Mouse (Mus musculus) forebrain, embryonic 11.5 days (tissue): Measurements from ENCODE around the gene Cox5b. TPM values are rescaled to one million over a fixed set of nuclear protein-coding genes. Genes with fewer than 3 reads are reported as not detected.

ENCODE experiments used
- ATAC-seq: fragments of 200-750 bp; cut with Nextera tagmentation; replicated peaks from 2 replicates; pipeline ENCODE4 v1.8.0; 2017; ENCODE audit warnings: moderate TSS enrichment; ENCODE audit not compliant: low FRiP score
- DNase-seq: peaks from one replicate; pipeline ENCODE4 v3.0.0-alpha.2; 2017; ENCODE audit warnings: low spot score
- H3K27ac ChIP-seq: fragments of 300-500 bp; sonication (generic); 2 replicates; pipeline ENCODE4 v1.5.1; 2014; ENCODE audit warnings: low read depth, low read length
- H3K27me3 ChIP-seq: fragments of 300-500 bp; sonication (generic); 2 replicates; pipeline ENCODE4 v1.6.1; 2014; ENCODE audit warnings: mild to moderate bottlenecking, low read length, mixed read lengths; ENCODE audit not compliant: control insufficient read depth, insufficient read depth
- H3K36me3 ChIP-seq: fragments of 300-500 bp; sonication (generic); 2 replicates; pipeline ENCODE4 v1.6.1; 2014; ENCODE audit warnings: mild to moderate bottlenecking, low read length, moderate library complexity, mixed read lengths; ENCODE audit not compliant: control insufficient read depth, insufficient read depth
- H3K4me1 ChIP-seq: fragments of 300-500 bp; sonication (generic); replicated peaks from 2 replicates; pipeline ENCODE4 v1.6.1; 2014; ENCODE audit warnings: low read length, mixed read lengths; ENCODE audit not compliant: control insufficient read depth, insufficient read depth
- H3K4me2 ChIP-seq: fragments of 300-500 bp; sonication (generic); 2 replicates; pipeline ENCODE4 v1.6.1; 2014; ENCODE audit warnings: low read depth, mild to moderate bottlenecking, low read length, moderate library complexity, mixed read lengths; ENCODE audit not compliant: severe bottlenecking
- H3K4me3 ChIP-seq: fragments of 300-500 bp; sonication (generic); 2 replicates; pipeline ENCODE4 v1.5.1; 2014; ENCODE audit warnings: low read depth, low read length
- H3K9ac ChIP-seq: fragments of 300-500 bp; sonication (generic); 2 replicates; pipeline ENCODE4 v1.6.1; 2014; ENCODE audit warnings: low read length
- H3K9me3 ChIP-seq: fragments of 300-500 bp; sonication (generic); 2 replicates; pipeline ENCODE4 v1.6.1; 2016; ENCODE audit warnings: low read length, mixed read lengths; ENCODE audit not compliant: control insufficient read depth
- WGBS: fragments of 180-500 bp; shearing (Covaris S2); extraction: QIAGEN DNeasy Blood & Tissue Kit; methylation state at CpG from one replicate; pipeline ENCODE4 v1.1.7; 2014; 5-methylcytosine and 5-hydroxymethylcytosine counted together
- polyA plus RNA-seq: library from polyadenylated mRNA; unstranded; fragments of >200 nt; fragmentation: Nextera tagmentation; extraction: Ambion mirVana; gene quantifications from 2 replicates; pipeline ENCODE4 v1.2.1, GENCODE M21; 2014

The Cox5b gene
- polyA plus RNA-seq, 1 experiment from 2014 or later, result 437 TPM

GRCm38 (mm10) chr1:36707166-36707565, 15.9 kb downstream of the Cox5b start:
- H3K4me2 ChIP-seq, result no peak overlapping the region
- H3K9ac ChIP-seq, result no peak overlapping the region
- peaks cover 6% of the 10 kb centered on the region; the same call in 1 of the 2 replicates for H3K4me1 ChIP-seq
- no peak overlapping the region for H3K4me3 ChIP-seq
- H3K36me3 ChIP-seq, result peaks cover 14% of the 10 kb centered on the region; the same call in 1 of the 2 replicates
- H3K27ac ChIP-seq, result no peak overlapping the region
- DNase-seq (no peak), ATAC-seq (no peak)
- 84% methylated on average over 2 of the region's 2 CpGs for WGBS
- no peaks in the 10 kb centered on the region for H3K9me3 ChIP-seq
- no peaks in the 10 kb centered on the region for H3K27me3 ChIP-seq

GRCm38 (mm10) chr1:36707797-36708196, 16.5 kb downstream of the Cox5b start:
- H3K36me3 ChIP-seq, result peaks cover 8% of the 10 kb centered on the region; the same call in 1 of the 2 replicates
- H3K4me1 ChIP-seq, result peaks cover 6% of the 10 kb centered on the region; the same call in 1 of the 2 replicates
- H3K4me2 ChIP-seq, result no peak overlapping the region
- no peak overlapping the region for H3K9ac ChIP-seq
- DNase-seq, result no peak
- no peak overlapping the region for H3K4me3 ChIP-seq
- no peak overlapping the region for H3K27ac ChIP-seq
- ATAC-seq, result no peak
- no peaks in the 10 kb centered on the region for H3K27me3 ChIP-seq
- 77% methylated on average over 3 of the region's 3 CpGs for WGBS
- H3K9me3 ChIP-seq, result no peaks in the 10 kb centered on the region

GRCm38 (mm10) chr1:36708626-36709025, 17.4 kb downstream of the Cox5b start:
- no peak for DNase-seq
- Histone ChIP-seq H3K4me3 (peak overlapping the region; percentile 93), H3K4me2 (peak overlapping the region; percentile 75), H3K27ac (no peak overlapping the region), H3K27me3 (no peaks in the 10 kb centered on the region), H3K9me3 (no peaks in the 10 kb centered on the region), H3K4me1 (peaks cover 6% of the 10 kb centered on the region; the same call in 1 of the 2 replicates), H3K9ac (peak overlapping the region; percentile 90), H3K36me3 (peaks cover 4% of the 10 kb centered on the region; the same call in 1 of the 2 replicates)
- ATAC-seq, result no peak
- WGBS, result 87% methylated on average over 1 of the region's 1 CpGs

GRCm38 (mm10) chr1:36709055-36709853, 18.0 kb downstream of the Cox5b start:
- H3K9ac ChIP-seq, result peak overlapping the region; percentile 90

GRCm38 (mm10) chr1:36709854-36710280, 18.6 kb downstream of the Cox5b start, which contains the start of gene 4933424G06Rik:
TSS of gene 4933424G06Rik (plus strand) at chr1:36710149.
- H3K36me3 ChIP-seq, result peaks cover under 1% of the 10 kb centered on the region; the same call in 1 of the 2 replicates
- H3K9me3 ChIP-seq, result no peaks in the 10 kb centered on the region
- H3K4me2 ChIP-seq, result peak within 1 kb of the TSS; percentile 75
- DNase-seq, result peak; percentile 99
- H3K4me3 ChIP-seq, result peak within 1 kb of the TSS; percentile 93
- H3K27ac ChIP-seq, result no peak within 1 kb of the TSS
- H3K4me1 ChIP-seq, result peaks cover 6% of the 10 kb centered on the region; the same call in 1 of the 2 replicates
- peak; percentile 99 for ATAC-seq
- H3K27me3 ChIP-seq, result no peaks in the 10 kb centered on the region
- peak within 1 kb of the TSS; percentile 90 for H3K9ac ChIP-seq
- WGBS, result under 1% methylated on average over 29 of the region's 29 CpGs

More at GRCm38 (mm10) chr1:36709055-36709853, 18.0 kb downstream of the Cox5b start:
- no peak overlapping the region for H3K27ac ChIP-seq
- H3K4me1 ChIP-seq, result peaks cover 6% of the 10 kb centered on the region; the same call in 1 of the 2 replicates
- peak overlapping the region; percentile 75 for H3K4me2 ChIP-seq
- H3K36me3 ChIP-seq, result peaks cover 4% of the 10 kb centered on the region; the same call in 1 of the 2 replicates
- no peaks in the 10 kb centered on the region for H3K27me3 ChIP-seq
- H3K4me3 ChIP-seq, result peak overlapping the region; percentile 93
- ATAC-seq, result peak; percentile 82
- peak; percentile 55 for DNase-seq
- under 1% methylated on average over 33 of the region's 33 CpGs for WGBS
- H3K9me3 ChIP-seq, result no peaks in the 10 kb centered on the region

GRCm38 (mm10) chr1:36711104-36711503, 19.9 kb downstream of the Cox5b start:
- ATAC-seq (no peak), DNase-seq (no peak)
- Histone ChIP-seq H3K27me3 (no peaks in the 10 kb centered on the region), H3K9me3 (no peaks in the 10 kb centered on the region), H3K27ac (no peak overlapping the region), H3K9ac (no peak overlapping the region), H3K36me3 (no peaks in the 10 kb centered on the region; the same call in 1 of the 2 replicates), H3K4me1 (peaks cover 6% of the 10 kb centered on the region; the same call in 1 of the 2 replicates), H3K4me2 (no peak overlapping the region), H3K4me3 (no peak overlapping the region)
- WGBS, result 95% methylated on average over 2 of the region's 2 CpGs

GRCm38 (mm10) chr1:36714311-36714710, 23.1 kb downstream of the Cox5b start, which contains the start of gene Actr1b:
TSS of gene Actr1b (minus strand) at chr1:36714422.
- Histone ChIP-seq H3K4me2 (no peak within 1 kb of the TSS), H3K27ac (no peak within 1 kb of the TSS), H3K27me3 (no peaks in the 10 kb centered on the region), H3K36me3 (no peaks in the 10 kb centered on the region), H3K4me3 (no peak within 1 kb of the TSS), H3K9ac (no peak within 1 kb of the TSS), H3K9me3 (no peaks in the 10 kb centered on the region), H3K4me1 (no peaks in the 10 kb centered on the region)
- 86% methylated on average over 5 of the region's 5 CpGs for WGBS
- ATAC-seq (no peak), DNase-seq (no peak)

- Histone ChIP-seq H3K4me1 (no peaks in the 10 kb centered on the region), H3K4me3 (no peak overlapping the region), H3K36me3 (no peaks in the 10 kb centered on the region), H3K9ac (no peak overlapping the region), H3K27ac (no peak overlapping the region), H3K27me3 (no peaks in the 10 kb centered on the region), H3K4me2 (no peak overlapping the region), H3K9me3 (no peaks in the 10 kb centered on the region)
- DNase-seq (no peak), ATAC-seq (no peak)
- WGBS, result 95% methylated on average over 1 of the region's 1 CpGs
Measured at GRCm38 (mm10) chr1:36718786-36719185, 27.5 kb downstream of the Cox5b start.
